Mouse (Mus musculus) megakaryocyte, embryonic 14.5 days (primary cell): ENCODE measurements around the gene Rps16.

Experiments
- FLI1 ChIP-seq: IDR thresholded peaks from 2 replicates; pipeline ENCODE4 v1.6.1; 2012; ENCODE audit warnings: low read length, inconsistent platforms, mixed read lengths
- GATA1 ChIP-seq: IDR thresholded peaks from 3 replicates; pipeline ENCODE4 v1.6.1; 2012; ENCODE audit warnings: mixed read lengths, low read length, inconsistent platforms, borderline replicate concordance

GRCm38 (mm10) chr7:28309737-28310136 lies 40.7 kb upstream of the Rps16 start:
- TF ChIP-seq GATA1 = no peak
- no peak for TF ChIP-seq FLI1
